Mouse (Mus musculus) heart, postnatal 0 days (tissue): Measurements from ENCODE around the gene Klra7.

Experiments
- CTCF ChIP-seq: IDR thresholded peaks from 2 replicates; pipeline ENCODE4 v1.5.1; 2016; ENCODE audit warnings: antibody characterized with exemption, control low read depth, low read depth
- EP300 ChIP-seq: IDR thresholded peaks from 2 replicates; pipeline ENCODE4 v1.6.1; 2016; ENCODE audit warnings: antibody characterized with exemption, low read depth

- TF ChIP-seq CTCF (no peak), EP300 (no peak)
Observed at GRCm38 (mm10) chr6:130237536-130237935, 4.4 kb upstream of the Klra7 start.
